Mouse (Mus musculus) frontal cortex, postnatal 10 days (tissue): ENCODE results near the gene Slc12a7.
"Not testable (repeated sequence)": the region's sequence is repeated elsewhere in the genome, so short reads cannot be mapped to it uniquely, and the experiment has no call there.

Experiments used
- DNase-seq, 2 experiments: peaks; one replicate each; pipeline ENCODE4 v3.0.0; 2022; ENCODE audit warnings: low spot score in 2 of 2, mixed read lengths in 1 of 2

The Slc12a7 gene

DNA sequence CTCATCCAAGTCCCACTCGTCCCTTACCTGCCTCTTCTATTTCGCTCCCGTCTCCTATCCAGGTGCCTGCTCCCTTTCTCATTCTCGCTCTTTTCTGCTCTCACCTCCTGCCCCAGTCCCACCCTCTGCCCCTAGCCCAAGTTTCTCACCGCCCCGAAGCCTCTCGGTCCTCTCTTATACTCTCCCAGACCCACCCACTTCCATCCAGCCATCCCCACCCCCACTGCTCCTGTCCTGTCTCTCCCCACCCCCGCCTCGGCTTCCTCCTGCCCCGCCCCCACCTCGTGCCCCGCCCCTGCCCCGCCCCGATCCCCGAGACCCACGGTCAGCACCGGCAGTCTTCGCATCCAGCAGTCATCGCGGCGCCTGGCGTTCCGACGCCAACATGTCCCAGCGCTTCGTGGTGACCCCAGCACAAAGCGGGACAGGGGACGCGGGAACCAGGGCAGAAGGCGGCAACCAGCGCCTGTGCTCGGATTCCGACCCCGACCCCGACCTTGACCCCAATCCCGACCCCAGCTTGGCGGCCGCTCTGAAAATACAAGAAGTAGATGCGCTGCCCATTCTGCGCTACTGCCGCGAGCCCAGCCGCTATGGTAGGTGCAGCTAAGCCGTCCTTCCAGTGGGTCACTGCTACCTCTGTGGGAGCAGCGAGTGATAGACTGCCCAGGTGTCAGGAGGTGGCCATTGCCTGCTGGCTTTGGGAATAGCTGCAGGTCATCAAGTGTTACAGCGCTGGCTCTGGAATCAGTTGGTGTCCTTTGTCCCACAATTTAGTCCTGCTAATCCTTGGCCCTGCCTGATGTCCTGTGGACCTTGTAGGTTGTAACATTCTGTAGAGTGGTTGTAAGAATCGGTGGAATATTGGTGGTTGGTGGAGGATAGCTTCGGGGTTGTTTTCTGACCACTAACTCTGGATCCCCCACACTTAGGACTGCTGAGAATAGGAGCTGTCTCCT is at the start of gene Slc12a7:
Gene Slc12a7, plus strand, starts transcription at position 353 of the 959 bp plus-strand sequence.
- no peak for DNase-seq

GRCm38 (mm10) chr13:73683682-73684081 is 49.2 kb upstream of the Slc12a7 start:
- no peak for DNase-seq

DNA sequence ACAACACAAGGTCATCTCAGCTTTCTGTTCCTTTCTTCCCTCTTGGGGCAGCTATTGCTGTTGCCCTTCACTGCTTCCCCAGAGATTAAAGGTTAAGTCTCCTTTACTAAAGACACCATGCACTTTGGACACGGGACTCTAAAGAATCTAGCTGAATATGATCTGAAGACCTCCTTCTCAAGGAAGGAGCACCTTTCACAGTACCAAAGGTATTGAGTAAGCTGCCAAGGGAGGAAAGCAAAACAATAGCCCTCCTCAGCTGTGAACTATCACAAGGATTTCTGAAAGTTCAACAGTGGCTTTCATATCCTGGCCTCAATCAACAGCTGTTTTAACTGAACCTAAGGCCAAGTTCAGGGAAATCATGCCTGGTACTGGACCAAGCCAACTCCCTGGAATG is 48.5 kb upstream of the Slc12a7 start:
- DNase-seq = no peak

DNA sequence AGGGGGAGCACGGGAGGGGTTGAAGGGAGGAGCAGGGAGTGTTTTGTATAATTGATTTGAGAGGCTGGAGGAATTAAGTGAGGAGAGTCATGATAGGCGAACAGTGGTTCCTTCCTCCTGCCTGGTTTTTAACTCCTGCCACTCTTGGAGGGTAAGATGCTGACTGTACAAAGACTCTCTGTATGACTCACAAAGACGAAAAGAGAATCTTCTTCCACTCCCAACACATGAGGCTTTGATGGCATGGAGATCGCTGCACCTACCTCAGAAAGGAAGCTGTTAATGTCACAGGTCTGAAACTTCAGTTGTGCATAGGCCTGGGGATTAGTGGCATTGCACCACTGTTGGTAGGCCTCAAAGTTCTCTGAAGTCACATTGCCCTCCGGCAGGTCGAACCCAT is 47.4 kb upstream of the Slc12a7 start:
- no peak for DNase-seq

DNA sequence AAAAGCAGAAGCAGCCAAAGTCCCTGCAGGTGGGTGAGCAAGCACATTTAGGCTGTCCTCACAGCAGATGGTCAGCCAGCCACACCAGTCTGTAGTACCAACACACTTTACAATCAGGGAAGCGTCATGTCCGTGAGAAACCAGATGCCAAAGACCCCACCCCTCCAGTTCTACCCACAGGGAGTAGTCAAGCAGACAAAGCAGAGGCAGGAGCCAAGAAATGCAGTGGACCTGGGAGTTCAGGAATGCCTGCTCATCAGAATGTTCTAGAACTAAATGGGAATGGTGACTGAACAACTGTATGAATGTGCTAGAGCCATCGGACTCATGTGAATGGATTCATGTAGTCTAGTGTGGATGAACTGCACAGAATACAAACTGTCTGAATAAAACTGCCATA is 45.3 kb upstream of the Slc12a7 start:
- DNase-seq = no peak

DNA sequence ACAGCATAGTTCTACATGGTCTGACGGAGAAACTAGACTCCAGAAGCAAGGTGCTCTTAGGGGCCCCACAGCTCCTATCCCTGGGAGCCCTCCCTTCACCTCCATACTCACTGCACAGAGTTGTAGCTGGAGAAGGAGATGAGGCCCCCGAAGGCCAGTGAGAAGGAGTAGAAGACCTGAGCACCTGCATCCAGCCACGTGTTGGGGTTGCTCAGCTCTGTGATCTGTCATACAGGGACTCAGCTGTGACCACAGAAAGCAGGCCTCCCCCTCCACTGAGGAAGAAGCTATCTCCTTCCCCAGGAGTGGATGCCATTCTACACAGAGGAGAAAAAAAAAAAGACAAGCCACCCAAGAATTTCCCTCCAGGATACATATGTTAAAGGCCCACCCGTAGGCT is 44.0 kb upstream of the Slc12a7 start:
- DNase-seq = no peak

- peak; percentile 29 to 48 for DNase-seq
Measured at GRCm38 (mm10) chr13:73692249-73692868, 40.5 kb upstream of the Slc12a7 start.

DNA sequence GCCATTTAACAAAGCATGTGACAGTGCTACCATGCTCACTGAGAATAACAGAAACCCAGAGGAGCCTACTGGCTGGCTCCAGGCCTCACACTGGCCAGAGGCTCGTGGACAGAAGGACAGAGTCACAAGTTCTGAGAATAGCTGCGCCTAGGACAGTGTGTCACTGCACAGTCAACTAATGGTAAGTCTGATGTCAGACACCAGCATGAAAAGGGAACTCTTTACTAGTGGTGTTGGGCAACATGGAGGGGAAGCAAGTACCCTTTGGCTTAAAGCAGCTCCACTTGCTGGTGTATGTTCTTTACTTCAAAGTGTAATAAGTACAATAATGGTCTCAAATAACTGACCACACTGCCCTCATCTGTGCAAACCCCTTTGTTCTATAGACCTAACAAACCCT is 39.6 kb upstream of the Slc12a7 start:
- no peak for DNase-seq

- DNase-seq = no peak
Measured at GRCm38 (mm10) chr13:73694972-73695371, 37.9 kb upstream of the Slc12a7 start.

GRCm38 (mm10) chr13:73696529-73696928 is 36.4 kb upstream of the Slc12a7 start:
- DNase-seq = no peak

GRCm38 (mm10) chr13:73699714-73700113 is 33.2 kb upstream of the Slc12a7 start:
- no peak for DNase-seq

GRCm38 (mm10) chr13:73700554-73700953 is 32.3 kb upstream of the Slc12a7 start:
- DNase-seq = no peak

- no peak for DNase-seq
Measured at GRCm38 (mm10) chr13:73701161-73701883, 31.6 kb upstream of the Slc12a7 start.

- no peak for DNase-seq
Measured at GRCm38 (mm10) chr13:73702776-73703175, 30.1 kb upstream of the Slc12a7 start.

DNA sequence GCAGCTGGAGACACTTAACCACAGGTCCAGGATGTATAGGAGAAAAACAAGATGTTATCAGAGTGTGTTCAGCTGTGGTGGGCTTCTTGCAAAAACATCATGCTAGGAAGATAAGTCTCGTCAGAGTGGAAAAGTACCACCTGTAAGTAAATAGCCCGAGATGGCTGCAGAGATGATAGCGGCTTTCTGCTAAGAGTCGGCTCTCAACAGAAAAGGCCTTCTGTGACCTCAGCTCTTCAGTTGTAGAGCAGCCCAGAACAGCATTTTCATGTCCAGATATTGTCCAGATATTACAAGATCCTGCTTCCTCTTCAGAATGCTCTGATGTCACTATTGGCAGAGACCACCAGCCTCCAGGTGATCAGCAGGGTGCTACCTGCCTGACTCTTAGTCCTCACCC is 29.4 kb upstream of the Slc12a7 start:
- not testable (repeated sequence) for DNase-seq

- no peak for DNase-seq
Measured at GRCm38 (mm10) chr13:73704694-73705325, 28.1 kb upstream of the Slc12a7 start, which contains the start of gene Slc6a19. Slc6a19 (minus strand) TSS chr13:73704865.

- DNase-seq = no peak
Measured at GRCm38 (mm10) chr13:73709491-73709890, 23.4 kb upstream of the Slc12a7 start.

DNA sequence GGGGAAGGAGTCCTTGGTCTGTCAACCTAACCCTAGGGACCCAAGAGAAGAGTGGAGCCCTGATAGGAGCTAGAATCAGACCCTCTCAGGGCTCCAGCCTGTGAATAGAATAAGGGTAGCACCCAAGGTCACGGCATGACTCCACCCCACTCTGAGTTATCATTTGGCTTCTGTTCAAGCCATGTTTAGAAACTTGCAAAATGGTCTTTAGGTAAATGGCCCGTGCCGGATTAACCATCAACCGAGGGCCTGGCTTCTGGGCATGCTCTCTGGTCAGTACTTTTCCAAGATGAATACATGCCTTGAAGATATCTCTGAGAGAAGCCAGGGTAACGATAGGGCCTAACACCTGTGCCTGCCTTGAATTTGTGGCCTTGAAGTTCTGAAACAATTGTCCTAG is 21.7 kb upstream of the Slc12a7 start:
- no peak for DNase-seq

DNA sequence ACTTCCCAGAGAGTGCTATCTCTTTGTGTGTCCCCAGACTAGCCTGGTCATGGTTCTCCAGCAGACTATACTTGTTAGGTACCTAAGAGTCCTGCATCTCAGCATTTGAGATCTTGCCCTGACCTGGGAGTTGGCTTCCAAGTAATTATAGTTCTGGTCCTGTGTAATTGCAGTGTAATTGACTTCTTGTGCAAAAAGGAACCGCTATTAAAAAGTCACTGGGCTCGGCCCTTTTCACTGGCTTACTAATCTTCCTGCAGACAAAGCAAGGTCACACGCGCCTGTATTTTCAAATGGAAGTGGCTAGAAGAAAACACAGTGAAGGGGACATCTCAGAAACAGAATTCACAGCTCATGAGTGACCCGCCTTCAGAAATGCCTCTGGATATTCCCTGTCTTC is 21.1 kb upstream of the Slc12a7 start:
- DNase-seq = no peak

GRCm38 (mm10) chr13:73712228-73712627 is 20.7 kb upstream of the Slc12a7 start:
- no peak for DNase-seq

- no peak for DNase-seq
Measured at GRCm38 (mm10) chr13:73713204-73713603, 19.7 kb upstream of the Slc12a7 start.

- DNase-seq = no peak
Measured at GRCm38 (mm10) chr13:73714020-73714419, 18.9 kb upstream of the Slc12a7 start.
